Mouse (Mus musculus) embryo, embryonic 11.5 days (tissue): ENCODE measurements around the gene Fshr.
"Not testable (repeated sequence)": the region's sequence is repeated elsewhere in the genome, so short reads cannot be mapped to it uniquely, and the experiment has no call there.

Experiments
- DNase-seq: peaks from one replicate; pipeline ENCODE4 v3.0.0-alpha.2; 2012; ENCODE audit warnings: low read depth, low spot score

Gene Fshr

DNA sequence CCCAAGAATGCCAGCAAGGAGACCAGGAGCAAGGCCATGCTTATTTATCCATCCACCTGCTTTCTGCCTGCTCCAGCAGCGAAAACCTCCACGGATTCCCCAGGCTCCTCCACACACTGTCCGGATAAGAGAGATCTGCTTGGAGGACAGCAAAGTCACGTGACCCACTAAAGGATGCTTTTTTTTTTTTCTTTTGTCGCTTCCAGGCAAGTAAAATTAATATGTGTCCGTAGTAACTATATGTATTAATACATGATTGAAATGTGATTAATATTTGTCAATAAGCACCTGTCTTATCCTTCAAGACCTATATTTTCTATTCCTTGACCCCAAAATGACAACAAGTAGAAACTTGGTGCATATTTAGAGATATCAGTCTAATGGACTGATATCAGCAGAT is at the start of gene Fshr:
Gene Fshr, minus strand, starts transcription at position 101 of the 400 bp plus-strand sequence.
- no peak for DNase-seq

DNA sequence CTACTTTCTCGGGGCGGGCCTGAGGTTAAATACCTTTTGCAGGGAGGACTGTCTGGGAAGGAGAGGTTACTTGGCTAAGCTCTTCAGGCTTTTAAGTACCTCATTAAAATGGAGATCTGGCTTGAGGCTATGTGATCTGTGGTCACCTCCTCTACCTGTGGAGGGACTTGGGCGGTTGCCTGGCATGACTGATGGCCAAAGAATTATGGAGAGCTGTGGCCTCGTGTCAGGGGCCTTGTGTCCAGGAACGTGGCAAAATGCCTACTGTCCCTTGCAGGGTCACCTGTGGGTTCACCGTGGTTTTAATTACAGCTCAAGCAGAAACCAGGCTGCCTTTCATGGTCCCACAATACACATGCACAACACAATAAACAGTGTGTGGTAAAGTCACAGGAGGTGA is 1.7 kb upstream of the Fshr start:
- DNase-seq = no peak

DNA sequence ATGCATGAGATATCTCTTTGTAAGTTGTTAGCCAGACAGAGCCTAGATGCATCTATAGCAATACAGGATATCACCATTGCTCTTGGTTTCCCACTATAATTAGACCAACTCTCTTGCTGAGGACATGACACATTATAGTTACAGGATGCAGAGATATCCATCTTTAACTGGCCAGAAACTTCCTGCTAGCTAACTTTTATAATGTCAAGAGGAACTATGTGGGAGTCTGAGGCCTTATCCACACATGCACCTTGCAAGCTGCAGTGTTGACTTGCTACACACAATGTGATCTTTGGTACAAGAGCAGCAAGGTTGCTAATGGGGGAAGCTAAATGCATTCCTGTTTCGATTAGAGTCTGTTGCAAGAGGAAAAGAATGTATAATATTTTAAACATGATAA is 26.9 kb downstream of the Fshr start:
- DNase-seq = no peak

DNA sequence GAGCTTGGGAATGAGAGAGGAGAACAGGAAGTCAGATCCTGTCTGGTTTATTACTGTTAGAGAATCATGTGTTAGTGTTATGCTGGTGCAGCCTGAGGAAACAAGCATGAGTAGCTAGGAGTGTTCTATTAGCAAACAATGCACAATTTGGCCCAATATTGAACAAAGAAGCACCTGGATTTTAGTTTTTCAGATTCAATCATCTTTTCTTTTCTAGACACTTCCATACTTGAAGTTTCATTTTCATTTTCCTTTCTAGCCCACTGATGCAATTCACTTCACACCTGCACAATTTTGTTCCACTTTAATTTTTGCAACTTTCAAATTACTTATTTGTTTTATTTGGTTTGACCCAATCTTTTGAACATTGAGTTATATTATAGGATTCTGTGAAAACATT is 35.7 kb downstream of the Fshr start:
- DNase-seq = no peak

DNA sequence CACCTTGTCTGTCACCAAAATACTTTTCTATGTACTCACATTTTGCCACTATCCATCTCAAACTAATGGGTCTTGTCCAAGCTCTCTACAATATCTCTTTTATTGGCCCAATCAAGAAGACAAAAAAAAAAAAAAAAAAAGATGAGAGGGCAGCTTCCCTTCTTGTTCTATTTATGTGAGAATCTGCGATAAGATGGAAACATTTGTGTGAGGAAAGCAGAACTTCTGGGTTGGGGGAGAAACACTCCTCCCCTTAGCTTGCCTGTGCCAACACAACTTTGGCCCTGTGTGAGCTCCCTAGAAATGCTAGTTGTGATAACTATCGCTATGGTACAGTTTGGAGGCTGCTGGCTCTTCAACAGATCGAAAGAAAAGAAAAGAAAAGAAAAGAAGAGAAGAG is 38.0 kb downstream of the Fshr start:
- no peak for DNase-seq

DNA sequence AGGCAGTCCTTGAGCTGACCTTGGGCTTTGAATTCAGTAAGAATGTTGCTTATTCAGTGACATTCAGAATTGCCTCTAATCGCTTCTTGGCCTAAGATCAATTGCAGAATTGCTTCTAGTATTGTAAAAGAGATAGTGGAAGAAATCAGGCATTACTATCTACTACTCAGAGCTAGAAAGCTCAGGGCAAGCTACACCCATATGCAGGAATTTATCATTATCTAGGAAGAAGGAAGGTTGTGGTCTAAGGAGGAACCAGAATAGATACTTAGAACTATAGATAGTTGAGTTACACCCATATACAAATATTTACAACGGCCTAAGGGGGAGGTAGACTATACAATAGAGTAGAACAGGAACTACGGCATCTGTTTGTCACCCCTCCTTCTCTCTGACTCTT is 41.1 kb downstream of the Fshr start:
- DNase-seq = not testable (repeated sequence)

DNA sequence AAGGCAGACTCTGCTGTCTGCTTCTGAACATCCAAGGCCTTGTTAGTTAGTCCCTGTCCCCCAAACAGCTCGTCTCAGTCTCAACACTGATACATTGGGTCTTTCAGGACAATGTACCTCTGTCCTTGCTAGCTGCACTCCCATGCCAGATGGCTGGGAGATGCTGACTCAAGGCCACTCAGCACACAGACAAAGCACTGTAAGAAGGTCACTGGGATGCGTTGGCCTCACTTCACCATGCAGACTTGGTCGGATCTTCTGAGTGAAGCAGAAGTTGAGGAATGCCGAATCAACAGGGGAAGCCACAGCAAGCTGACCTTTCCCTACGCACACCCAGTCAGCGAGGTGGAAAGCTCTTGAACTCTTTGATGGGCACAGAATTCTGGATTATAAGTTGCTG is 55.7 kb downstream of the Fshr start:
- no peak for DNase-seq

DNA sequence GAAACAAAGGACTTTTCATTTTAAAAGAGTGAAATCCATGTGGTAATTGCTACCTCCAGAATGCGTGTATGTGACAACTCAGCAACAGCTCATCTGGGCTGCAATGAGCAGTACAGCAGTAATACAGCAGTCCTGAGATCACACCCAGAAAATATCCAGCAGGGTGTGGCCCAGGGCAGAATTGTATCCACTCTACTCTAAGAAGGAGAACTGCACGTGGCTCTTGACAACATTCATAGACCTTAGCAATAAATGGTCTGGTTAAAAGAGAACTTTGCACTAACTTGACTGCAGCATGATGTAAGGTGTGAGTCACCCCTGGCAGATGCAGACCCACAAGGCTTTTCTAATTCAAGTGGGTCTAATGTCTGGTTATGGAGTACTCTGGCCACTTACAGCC is 80.5 kb downstream of the Fshr start:
- no peak for DNase-seq

DNA sequence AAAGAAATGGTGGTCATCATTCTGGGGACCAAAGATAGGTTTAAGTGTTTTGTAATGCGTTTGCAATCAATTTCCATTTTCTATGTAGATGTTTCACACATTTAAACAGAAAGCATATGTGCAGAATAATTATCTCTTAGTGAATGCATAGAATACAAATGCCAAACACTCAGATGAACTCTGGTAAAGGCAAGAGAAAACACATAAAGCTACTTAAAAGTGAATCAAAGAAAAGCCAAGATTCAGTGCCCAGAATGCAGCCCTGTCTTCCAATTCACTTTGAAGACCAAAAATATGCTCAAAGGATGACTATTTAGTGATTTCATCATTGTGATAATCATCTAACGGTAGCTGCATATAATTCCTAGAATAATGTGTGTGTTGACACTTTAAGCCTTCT is 81.2 kb downstream of the Fshr start:
- no peak for DNase-seq

DNA sequence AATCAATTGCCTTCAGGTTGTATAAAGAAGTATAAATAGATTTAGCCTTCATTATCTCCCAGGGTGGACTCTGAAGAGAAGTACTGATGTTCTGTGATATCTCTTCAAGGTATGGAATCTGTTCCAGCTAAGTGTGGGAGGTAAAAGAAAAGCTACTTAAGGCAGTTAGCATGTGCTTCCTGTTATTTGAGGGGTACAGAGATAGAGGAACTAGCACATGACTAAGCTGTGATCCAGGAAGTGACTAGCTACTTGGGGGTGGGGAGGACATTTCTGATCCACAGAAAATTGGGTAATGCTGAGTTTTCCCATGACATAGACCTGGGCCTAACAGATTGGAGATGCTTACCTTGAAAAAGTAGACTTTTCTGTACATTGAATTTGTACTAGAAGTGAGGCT is 86.5 kb downstream of the Fshr start:
- DNase-seq = no peak

DNA sequence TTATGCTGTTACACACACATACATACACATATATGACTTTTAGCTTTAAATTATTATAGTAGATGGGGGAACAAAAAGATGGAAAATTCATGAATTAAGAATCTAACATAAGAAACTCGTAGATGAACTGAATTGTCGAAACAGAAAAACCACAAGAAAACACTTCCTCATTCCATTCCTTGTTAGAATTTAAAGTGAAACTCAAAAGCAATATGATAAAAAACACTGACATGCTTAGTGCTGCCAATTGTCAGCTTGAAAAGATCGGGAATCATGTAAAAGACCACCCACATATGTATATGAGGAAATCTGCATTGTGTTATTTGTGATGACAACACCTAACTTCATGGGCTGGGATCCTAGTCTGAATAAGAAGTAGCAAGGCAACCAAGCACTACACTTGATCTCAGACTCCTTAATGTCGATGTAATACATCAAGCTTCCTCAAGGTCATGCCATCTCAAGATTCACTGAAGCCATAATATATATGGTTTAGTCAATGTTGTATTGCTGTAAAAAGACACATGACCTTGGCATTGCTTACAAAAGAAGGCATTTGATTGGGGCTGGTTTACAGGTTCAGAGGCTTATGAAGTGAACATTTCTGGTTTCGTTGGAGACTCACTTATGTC is 99.6 kb downstream of the Fshr start:
- no peak for DNase-seq

DNA sequence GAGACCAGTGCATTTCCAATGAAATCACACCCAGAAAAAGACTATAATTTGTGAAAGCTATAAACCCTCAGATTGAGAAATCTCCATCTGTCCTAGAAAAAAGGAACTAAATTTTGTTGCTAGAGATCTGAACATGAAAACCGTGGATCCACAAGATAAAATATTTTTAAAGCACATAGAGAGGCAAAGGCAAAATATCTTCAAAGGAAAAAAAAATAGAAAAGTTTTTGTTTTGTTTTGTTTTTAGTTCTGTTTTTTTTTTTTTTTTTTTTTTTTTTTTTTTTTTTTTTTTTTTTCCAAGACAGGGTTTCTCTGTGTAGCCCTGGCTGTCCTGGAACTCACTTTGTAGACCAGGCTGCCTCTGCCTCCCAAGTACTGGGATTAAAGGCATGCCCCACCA is 100.7 kb downstream of the Fshr start:
- DNase-seq = not testable (repeated sequence)

DNA sequence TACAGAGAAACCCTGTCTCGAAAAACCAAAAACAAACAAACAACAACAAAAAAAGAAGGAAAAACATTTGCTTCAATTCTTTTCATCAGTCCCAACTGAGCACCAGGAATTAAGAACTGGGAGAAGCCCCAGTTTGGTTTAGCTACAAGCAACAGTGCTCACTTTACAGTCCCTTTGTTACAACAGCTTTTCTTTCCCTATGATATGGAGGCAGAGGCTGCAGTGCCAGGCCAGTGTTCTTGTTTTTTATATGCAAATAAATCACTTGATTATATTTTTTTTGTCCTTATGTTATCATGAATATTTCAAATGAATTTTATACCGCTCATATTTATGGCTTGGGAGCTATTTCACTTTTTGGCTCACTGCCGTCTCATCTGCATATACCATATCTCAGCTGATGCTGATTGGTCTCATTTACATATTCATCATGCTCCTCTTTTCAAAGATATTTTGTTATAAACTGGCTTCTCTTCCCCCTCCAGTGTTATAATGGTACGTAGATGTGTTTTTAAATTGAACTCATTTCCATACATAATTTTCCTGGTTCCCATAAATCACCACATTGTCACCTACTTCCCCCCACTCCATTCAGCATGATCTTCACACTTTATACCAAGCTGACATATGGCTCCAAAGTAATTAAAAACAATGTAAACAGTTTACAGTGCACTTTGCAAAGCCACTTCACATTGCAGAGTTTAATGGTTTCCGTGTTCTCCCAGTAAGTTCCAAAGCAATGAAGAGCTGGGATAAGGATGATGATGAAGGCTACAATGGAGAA is 110.6 kb downstream of the Fshr start:
- DNase-seq = no peak

DNA sequence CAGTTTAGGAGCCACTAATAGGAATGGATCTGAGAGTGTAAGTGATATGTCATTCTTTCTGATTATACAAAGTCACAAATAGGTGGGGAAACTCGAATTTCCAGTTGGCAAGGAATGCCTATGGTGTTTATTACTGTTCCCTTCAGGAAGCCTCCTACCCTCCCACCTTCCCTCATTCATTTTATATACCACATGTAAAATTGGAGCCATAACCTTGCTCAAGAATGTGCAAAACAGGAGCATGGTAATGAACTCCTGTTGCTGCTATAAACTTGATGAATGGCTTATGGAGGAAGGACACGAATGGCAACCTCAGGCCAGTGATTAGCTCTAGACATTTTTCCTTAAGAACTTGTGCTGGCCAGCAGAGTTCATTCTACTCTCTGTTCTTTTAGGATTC is 117.6 kb downstream of the Fshr start:
- DNase-seq = no peak

DNA sequence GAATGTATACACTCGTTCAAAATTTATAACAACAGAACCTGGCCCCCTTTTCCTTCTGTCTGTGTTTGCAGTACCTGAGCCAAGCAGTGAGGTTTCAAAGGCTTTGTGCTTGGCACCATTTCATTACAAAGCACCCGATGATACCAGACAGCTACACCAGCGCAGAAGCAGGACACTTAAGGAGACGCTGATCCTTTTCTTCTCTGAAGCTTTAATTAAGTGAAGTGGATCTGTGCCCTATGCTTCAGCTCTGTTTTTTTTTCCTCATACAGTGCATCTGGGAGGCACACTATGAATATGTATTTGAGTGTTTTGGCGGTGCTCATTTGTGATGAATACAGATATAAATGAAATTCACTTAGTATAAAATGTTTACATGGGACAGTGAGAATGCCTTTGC is 120.8 kb downstream of the Fshr start:
- no peak for DNase-seq

DNA sequence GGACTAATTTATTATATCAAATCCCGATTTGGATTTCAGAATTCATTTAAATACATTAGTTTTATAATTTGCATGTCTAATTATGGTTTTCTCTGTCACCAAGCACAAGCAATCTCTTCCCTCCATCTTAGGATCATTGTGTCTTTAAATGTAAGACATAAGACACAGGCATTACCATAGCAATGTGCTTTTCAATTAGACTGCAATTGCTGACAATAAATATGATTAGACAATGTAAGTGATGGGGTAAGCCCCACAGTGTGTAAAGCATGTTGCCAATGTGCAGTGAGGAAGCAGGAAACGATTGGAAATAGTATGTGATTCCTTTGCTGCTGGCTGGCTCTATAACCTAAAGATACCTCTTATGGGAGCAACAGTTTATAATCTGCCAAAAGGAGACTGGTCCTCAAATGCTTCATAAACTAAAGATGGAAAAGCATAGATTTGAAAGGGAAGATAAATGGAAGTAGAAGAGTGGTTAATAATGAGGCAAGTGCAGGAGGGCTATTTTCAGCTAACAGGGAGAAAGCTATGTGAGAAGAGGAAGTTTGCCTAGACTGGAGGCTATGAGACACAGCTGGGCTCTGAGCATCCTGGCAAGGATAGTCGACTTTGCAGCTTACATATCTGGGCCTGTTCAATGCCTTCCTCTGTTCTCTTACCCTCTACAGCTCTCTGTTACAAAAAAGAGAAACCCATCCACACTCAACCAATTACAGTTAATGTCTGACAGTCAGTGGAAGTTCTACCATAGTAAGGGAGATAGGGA is 136.0 kb downstream of the Fshr start:
- DNase-seq = no peak

DNA sequence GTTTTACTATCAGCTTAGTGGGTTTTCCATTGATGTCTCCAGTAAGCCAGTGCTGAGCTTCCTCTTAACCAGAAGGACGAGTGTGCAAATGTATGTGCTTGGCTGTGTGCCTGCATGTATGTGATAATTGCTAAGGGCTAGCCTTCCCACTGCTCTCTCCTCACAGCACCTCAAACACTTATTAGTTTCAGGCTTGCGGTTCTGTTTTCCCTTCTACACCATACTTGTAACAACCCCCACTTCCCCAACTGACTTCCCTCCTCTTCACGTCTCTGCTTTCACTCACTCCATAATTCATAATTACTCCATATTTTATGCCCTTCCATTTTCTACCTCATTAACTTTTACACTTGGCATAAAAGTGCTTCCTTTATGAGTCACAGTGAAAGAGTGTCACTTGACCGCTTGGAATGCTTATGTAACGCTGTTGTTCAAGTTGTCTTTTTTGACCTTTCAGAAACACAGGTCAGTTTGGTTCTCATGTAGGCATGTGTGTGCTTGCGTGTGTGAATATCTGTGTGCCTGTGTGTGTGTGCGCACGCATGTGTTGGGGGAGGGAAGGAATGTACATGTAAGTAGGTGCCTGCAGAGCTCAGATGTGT is 138.0 kb downstream of the Fshr start:
- no peak for DNase-seq

DNA sequence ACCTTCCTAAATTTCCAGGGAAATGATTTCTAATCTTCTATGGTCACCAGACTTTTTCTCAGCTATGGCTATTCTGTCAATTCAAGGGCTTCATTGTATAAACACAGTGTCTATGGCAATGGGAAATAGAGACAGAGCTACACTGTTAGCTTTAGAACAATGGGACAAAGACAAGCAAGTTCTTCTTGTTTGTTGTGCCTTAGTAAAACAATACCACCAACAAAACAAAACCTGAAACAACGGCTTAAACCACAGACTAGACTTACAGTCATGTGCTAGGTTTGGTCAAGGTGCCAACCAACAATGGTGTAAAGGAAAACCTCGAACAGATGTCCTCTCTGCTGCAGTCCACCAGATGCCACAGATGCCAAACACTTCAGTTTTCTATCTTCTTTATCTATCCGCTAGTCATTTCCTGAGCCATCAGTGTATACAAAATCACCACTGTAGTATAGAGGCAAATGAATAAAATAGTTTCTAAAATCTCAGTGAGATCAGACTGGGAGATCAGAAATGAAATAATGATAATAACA is 149.4 kb downstream of the Fshr start:
- DNase-seq = no peak

DNA sequence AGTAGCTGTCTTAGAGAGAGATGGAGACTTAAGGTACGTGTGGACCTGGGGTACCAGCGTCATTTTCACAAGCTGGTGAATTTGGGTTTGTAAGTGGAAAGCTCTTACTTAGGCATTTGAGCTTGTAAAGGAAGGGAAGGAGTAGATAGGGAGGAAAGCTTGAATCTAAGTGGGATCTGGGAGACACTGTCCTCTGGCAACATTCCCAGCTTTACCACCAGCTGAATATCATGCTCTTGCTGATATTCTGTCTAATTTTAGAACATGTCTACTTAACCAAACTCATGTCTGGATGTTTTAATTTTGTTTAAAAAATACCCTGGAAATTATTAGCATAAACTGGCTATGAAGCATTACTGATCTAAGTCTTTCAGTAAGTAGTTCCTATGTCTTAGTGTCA is 151.4 kb downstream of the Fshr start:
- no peak for DNase-seq

DNA sequence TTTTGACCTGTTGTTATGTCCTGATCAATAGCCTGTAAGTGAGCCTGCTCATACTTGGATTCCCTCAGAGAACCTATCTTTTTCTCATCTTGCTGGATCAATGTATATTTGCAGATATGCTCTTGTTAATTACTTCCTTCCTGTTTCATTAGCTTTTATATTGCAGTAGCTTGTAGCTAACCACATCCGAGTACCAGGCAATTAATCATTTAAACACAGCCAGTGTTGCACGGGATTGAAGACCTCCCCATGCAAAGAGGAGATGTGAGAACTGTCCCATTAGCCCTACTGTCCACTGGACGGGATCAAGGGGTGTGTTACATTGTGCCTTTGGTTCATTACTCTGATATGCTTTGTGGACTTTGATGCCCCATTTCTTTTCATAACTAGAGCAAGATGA is 154.5 kb downstream of the Fshr start:
- DNase-seq = no peak

DNA sequence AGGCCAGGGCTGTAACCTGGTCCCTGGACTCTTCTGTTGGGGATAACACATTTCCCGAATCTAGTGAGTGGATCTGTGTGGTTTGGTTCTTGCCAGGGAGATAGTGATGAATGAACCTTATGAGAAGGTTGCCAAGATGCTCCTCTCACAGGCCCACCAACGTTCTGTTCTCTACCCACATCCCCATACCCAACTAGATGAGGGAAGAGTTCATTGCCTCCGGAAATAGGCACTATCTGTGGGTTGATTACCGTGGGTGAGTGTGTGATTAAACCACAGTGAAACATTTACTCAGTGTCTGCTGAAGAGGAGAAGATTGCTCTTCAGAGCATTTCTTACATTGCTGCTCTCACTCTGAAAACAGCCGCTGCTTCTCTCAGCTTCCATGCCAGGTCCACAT is 163.8 kb downstream of the Fshr start:
- no peak for DNase-seq

DNA sequence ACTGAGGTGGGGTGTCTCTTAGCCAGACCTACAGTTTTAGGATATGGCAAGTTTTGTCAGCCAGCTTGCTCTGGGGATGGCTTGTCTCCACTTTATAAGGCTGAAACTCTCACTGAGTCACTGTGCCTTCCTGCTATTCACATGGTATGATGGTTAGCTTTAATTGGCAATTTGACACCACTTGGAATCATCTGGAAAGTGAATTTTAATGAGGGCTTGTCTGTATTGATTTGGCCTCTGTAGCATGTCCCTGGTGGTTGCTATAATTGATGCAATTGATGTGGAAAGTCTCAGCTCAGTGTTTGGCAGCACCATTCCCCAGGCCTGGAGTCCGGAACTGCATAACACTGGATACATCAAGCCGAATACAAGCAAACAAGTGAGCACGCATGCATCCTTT is 164.4 kb downstream of the Fshr start:
- DNase-seq = no peak
